Mouse (Mus musculus): ENCODE data around the gene Acp2. TPM values are rescaled to one million over a fixed set of nuclear protein-coding genes. Genes with fewer than 3 reads are reported as not detected.

The Acp2 gene
- polyA plus RNA-seq, 1 experiment from 2014 or later = 25.7 TPM

DNA sequence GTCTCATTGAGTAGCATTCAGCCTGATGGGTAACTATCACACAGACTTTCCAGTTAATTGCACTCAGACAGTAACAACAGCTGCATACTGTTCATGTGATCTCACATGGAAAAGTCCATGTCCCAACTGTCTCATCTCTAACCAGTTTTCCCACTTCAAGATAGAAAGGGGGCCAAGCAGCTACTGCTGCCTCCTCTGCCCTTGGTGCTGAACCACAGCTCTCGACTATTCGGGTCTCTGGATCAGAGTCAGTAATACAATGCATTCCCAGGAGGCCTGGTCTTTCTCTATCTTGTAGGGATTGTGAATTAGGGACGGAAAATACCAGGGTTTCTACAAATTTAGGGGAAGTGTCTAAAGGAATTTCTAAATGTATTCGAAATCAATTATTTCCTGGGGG is 22.9 kb upstream of the Acp2 start:
- Histone ChIP-seq H3K9me3 (no peaks in the 10 kb centered on the region), H3K27me3 (no peaks in the 10 kb centered on the region), H3K4me1 (peaks cover 15% of the 10 kb centered on the region), H3K9ac (no peak overlapping the region), H3K36me3 (peaks cover 24% of the 10 kb centered on the region), H3K4me3 (no peak overlapping the region), H3K27ac (no peak overlapping the region), H3K4me2 (no peak overlapping the region)
- ATAC-seq (ENCODE audit: insufficient number of reproducible peaks, low FRiP score, low TSS enrichment, low read depth) = no peak
- WGBS = 43% methylated on average over 4 of the region's 4 CpGs

DNA sequence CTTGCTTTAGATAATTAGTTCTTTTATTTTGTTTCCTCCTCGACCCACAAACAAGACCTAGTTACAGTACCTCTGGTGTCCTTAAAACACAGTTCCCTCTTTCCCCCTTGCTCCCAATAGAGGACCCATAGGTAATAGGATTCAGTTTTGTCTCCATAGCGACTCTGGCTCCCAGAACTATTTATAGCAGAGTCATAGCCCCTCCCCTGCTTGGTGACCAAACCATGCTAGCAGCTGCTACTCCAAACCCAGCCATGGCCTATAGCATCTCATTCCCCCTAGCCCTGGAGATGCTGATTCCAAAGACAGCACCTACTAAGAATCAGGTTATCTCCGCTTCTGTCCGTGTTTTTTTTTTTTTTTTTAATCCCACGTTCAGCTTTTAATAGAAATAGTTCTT is 22.0 kb upstream of the Acp2 start:
- Histone ChIP-seq H3K4me1 (peaks cover 15% of the 10 kb centered on the region), H3K36me3 (peaks cover 21% of the 10 kb centered on the region), H3K9ac (no peak overlapping the region), H3K9me3 (no peaks in the 10 kb centered on the region), H3K27me3 (no peaks in the 10 kb centered on the region), H3K4me2 (no peak overlapping the region), H3K4me3 (no peak overlapping the region), H3K27ac (no peak overlapping the region)
- ATAC-seq (ENCODE audit: insufficient number of reproducible peaks, low FRiP score, low TSS enrichment, low read depth) = no peak
- 62% methylated on average over 5 of the region's 5 CpGs for WGBS

DNA sequence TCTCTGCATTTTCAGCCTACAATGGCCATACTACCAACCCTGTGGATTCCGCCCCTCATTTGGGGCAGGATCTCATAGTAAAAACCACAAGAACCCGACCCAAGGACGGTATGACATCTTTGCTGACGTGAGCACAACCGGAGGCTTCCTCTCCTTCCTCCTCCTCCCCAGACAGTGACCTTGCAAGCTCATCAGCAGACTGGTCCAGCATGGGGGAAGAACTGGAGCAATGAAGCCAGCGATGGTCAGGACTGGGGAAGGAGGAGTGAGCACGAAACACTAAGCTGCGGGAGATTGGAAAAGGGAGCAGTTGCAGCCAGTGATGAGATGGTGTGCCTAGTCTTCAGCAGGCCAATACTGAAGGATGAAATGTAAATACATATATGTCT is 20.7 kb upstream of the Acp2 start:
- Histone ChIP-seq H3K4me1 (peaks cover 15% of the 10 kb centered on the region), H3K27me3 (no peaks in the 10 kb centered on the region), H3K9me3 (no peaks in the 10 kb centered on the region), H3K4me2 (peak overlapping the region; percentile 71), H3K36me3 (peaks cover 8% of the 10 kb centered on the region), H3K4me3 (peak overlapping the region; percentile 82), H3K27ac (no peak overlapping the region), H3K9ac (no peak overlapping the region)
- 12% methylated on average over 8 of the region's 8 CpGs for WGBS
- ATAC-seq (ENCODE audit: insufficient number of reproducible peaks, low FRiP score, low TSS enrichment, low read depth) = no peak

DNA sequence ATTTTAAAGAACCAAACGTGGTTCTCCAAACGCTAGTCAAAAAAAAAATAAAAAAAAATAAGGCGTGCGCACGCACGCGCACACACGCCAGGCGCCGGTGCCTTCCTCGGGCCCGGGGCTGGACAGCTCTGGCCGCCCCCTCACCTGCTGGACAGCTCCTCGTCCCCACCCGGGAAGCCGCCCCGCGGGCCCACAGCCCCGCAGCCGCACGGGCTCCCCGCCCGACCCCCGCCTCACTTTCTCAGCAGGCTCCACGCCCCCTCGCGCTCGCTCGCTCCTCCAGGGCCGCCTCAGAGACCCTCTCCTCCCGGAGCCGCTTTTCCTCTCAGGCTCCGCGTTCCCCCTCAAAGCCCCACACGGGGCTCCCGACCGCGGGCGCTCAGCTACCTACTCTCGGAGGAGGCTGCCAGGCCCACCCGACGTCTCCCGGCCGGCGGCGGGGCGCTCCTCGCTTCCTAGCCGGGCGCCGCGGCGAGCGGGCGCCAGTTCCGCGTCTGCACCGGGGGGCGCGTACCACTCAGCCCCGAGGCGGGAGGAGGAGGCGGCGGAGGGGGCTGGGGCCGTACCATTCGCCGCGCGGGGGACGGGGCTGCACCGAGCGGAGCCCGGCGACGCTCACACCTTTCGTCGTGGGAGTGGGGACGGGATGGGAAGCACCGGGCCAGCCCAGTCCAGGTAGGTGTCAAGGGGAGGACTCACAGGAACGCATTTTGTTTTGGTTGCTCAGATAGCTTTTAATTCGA is 20.1 kb upstream of the Acp2 start:
- Histone ChIP-seq H3K9me3 (no peaks in the 10 kb centered on the region), H3K27me3 (no peaks in the 10 kb centered on the region), H3K27ac (peak overlapping the region; percentile 82), H3K4me1 (peaks cover 15% of the 10 kb centered on the region), H3K9ac (peak overlapping the region; percentile 62), H3K4me2 (peak overlapping the region; percentile 71), H3K4me3 (peak overlapping the region; percentile 82), H3K36me3 (peaks cover 6% of the 10 kb centered on the region)
- WGBS = under 1% methylated on average over 76 of the region's 81 CpGs
- ATAC-seq (ENCODE audit: insufficient number of reproducible peaks, low FRiP score, low TSS enrichment, low read depth) = peak; percentile 91

DNA sequence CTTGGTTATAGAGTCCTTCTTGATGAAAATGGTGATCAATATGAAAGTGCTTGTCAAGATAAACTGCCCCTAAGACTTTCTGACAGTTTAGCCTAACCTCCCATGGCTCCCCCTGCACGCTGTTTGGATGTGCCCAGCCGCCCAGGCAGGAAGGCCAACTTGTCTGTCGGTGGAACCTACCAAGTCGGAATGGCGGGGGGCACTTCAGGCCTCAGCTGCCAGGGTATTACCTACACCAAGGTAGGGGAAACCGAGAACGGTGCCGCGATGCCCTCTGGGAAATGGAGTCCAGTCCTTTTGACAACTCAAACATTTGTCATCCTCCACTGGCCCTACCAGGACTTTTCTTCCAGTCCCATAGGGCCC is 19.6 kb upstream of the Acp2 start:
- peak overlapping the region; percentile 82 for H3K27ac ChIP-seq
- peaks cover 15% of the 10 kb centered on the region for H3K4me1 ChIP-seq
- ATAC-seq (ENCODE audit: insufficient number of reproducible peaks, low FRiP score, low TSS enrichment, low read depth) = peak; percentile 94
- peak overlapping the region; percentile 82 for H3K4me3 ChIP-seq
- peak overlapping the region; percentile 62 for H3K9ac ChIP-seq
- peaks cover under 1% of the 10 kb centered on the region for H3K36me3 ChIP-seq
- peak overlapping the region; percentile 71 for H3K4me2 ChIP-seq
- H3K27me3 ChIP-seq = no peaks in the 10 kb centered on the region
- 0% methylated on average over 9 of the region's 9 CpGs for WGBS
- no peaks in the 10 kb centered on the region for H3K9me3 ChIP-seq

DNA sequence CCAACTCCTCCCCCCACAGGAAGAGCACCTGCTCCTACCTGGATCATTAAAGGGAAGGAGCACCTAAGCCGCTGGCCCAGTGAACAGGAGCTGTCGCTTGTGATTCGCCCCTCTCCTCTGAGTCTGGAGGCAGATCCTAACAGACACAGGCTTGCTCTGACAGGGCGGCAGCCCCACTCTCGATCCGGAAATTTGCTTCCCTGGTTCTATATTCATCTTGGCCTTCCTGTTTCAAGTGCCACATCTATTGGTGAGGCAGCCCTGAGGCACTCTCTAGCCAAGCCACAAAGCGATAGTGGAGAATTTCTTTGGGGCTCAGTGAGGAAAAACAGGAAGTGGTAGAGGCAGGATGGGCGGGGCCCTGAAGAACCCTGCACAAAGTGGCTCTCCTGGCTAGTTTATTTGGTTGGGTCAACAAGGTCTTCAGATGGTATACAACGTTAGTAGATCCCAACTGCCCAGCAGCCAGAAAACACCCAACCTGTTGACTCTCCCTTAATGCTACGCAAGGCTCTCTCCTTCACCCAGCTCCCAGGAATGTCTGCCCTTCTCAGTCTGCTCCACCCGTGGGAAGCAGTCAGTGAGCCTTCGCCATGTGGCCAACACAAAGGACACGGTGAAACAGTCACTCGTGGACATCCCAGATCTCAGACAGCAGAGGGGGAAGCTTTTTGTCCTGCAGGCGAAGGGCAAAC is 18.8 kb upstream of the Acp2 start, which contains the start of gene Madd:
Gene Madd (minus strand): TSS at position 127 of the 695 bp plus-strand sequence.
- 62% methylated on average over 15 of the region's 15 CpGs for whole genome bisulfite sequencing
- H3K27me3 ChIP-seq = no peaks in the 10 kb centered on the region
- H3K9me3 ChIP-seq = no peaks in the 10 kb centered on the region
- H3K4me1 ChIP-seq = peaks cover 15% of the 10 kb centered on the region
- peak within 1 kb of the TSS; percentile 71 for H3K4me2 ChIP-seq
- H3K36me3 ChIP-seq = no peaks in the 10 kb centered on the region
- no peak for ATAC-seq (ENCODE audit: insufficient number of reproducible peaks, low FRiP score, low TSS enrichment, low read depth)
- H3K9ac ChIP-seq = peak within 1 kb of the TSS; percentile 62
- H3K27ac ChIP-seq = peak within 1 kb of the TSS; percentile 82
- peak within 1 kb of the TSS; percentile 82 for H3K4me3 ChIP-seq

DNA sequence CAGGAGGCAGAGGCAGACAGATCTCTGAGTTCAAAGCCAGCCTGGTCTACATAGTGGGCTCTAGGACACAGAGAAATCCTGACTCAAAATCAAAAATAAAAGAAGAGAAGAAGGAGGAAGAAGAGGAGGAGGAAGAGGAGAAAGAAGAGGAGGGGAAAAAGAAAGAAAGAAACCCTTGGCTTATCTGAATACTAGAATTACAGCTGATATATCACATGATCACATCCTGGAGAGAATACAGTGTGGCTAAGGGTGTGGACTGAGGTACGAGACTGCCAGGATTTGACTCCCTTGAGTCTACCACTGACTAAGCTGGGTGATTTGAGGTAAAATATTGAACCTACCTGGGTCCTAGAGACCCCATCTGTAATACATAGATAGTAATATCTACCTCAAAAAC is 16.5 kb upstream of the Acp2 start:
- H3K36me3 ChIP-seq = no peaks in the 10 kb centered on the region
- H3K27ac ChIP-seq = no peak overlapping the region
- 0 out of 2 replicates have a peak, but pooled peaks cover 3% of the 10 kb centered on the region for H3K27me3 ChIP-seq
- H3K9ac ChIP-seq = no peak overlapping the region
- no peak overlapping the region for H3K4me3 ChIP-seq
- WGBS = 65% methylated on average over 1 of the region's 1 CpGs
- no peak overlapping the region for H3K4me2 ChIP-seq
- no peak for ATAC-seq (ENCODE audit: insufficient number of reproducible peaks, low FRiP score, low TSS enrichment, low read depth)
- H3K4me1 ChIP-seq = peaks cover 15% of the 10 kb centered on the region
- no peaks in the 10 kb centered on the region for H3K9me3 ChIP-seq

DNA sequence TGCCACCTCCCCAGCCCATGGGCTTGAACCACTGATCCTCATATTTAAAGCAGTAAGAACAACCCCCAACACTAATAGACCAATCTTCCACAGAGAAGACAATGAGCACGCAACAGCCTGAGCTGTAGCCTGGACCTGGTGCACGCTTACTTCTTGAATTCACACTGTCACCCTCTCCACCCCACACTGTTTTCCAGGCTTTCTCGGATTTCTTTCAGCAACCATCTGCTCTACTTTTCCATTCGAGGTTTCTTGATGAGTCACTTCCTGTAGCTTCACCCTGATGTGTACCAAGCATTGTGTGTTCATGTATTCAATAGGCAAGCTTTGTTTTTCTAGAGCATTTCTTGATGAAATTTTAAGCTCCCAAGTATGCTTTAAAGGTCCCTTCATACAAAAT is 15.3 kb upstream of the Acp2 start:
- peaks cover 7% of the 10 kb centered on the region for H3K4me1 ChIP-seq
- H3K27ac ChIP-seq = no peak overlapping the region
- H3K4me2 ChIP-seq = no peak overlapping the region
- H3K9me3 ChIP-seq = no peaks in the 10 kb centered on the region
- 57% methylated on average over 4 of the region's 4 CpGs for WGBS
- no peak overlapping the region for H3K4me3 ChIP-seq
- no peak for ATAC-seq (ENCODE audit: insufficient number of reproducible peaks, low FRiP score, low TSS enrichment, low read depth)
- H3K27me3 ChIP-seq = 0 out of 2 replicates have a peak, but pooled peaks cover 3% of the 10 kb centered on the region
- H3K9ac ChIP-seq = no peak overlapping the region
- no peaks in the 10 kb centered on the region for H3K36me3 ChIP-seq

DNA sequence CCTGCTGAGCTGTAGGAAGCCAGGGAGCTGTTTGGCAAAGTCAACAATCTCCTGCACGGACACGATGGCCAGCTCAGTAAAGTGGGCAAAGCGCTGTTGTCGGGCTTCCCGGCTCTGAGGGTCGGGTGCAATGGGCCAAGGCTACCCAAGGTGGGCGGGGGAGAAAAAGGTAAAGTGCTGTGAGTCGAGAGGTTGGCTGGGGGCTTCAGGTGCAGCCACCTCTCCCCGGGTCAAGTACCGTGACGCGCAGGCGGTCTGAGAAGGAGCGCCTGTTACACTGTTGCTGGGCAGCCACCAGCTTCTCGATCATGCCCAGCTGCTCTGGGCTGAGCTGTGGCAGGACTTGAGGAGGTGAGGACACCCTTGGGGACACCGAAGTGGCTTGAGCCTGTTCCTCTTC is 12.2 kb upstream of the Acp2 start:
- H3K27ac ChIP-seq = no peak overlapping the region
- H3K9me3 ChIP-seq = no peaks in the 10 kb centered on the region
- no peak overlapping the region for H3K4me3 ChIP-seq
- H3K27me3 ChIP-seq = 0 out of 2 replicates have a peak, but pooled peaks cover 3% of the 10 kb centered on the region
- no peak for ATAC-seq (ENCODE audit: insufficient number of reproducible peaks, low FRiP score, low TSS enrichment, low read depth)
- no peak overlapping the region for H3K4me2 ChIP-seq
- 89% methylated on average over 16 of the region's 16 CpGs for WGBS
- H3K4me1 ChIP-seq = peaks cover 12% of the 10 kb centered on the region
- H3K36me3 ChIP-seq = no peaks in the 10 kb centered on the region
- no peak overlapping the region for H3K9ac ChIP-seq

DNA sequence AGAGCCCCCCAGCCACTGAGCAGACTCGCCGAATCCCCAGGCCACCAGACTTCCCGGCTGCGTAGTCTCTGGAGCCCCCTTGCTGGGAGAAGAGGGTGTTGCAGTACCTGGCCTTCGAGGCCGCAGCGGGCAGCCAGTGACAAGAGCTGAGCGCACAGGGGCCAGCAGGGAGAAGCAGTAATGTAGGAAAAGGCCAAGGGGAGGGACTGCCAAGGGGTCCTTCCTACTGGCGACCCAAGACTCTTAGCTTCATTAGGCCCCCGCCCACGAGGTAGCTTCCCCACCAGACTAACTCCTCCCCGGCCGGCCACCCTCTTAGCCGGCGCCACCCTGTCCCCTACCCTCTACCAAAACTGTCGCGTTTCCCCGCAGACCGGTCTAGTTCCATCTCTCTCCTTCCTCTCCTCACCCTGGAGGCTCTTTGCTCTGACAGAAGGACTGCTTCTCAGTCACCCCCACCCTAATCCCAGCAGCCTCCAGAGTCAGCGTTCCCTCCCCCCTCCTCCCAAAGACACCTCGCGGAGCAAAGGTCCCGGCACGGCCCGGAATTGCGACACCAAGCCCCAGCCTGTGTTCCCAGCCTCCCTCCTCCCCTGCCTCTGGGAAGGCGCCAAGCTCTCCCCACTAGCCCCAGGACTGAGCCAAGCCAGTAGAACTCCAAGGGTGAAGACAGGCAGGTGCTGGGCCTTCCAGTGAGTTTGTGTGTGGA is 7.9 kb upstream of the Acp2 start:
- no peaks in the 10 kb centered on the region for H3K36me3 ChIP-seq
- H3K9me3 ChIP-seq = no peaks in the 10 kb centered on the region
- peak overlapping the region; percentile 39 for H3K4me3 ChIP-seq
- under 1% methylated on average over 27 of the region's 27 CpGs for WGBS
- peaks cover 12% of the 10 kb centered on the region for H3K4me1 ChIP-seq
- ATAC-seq (ENCODE audit: insufficient number of reproducible peaks, low FRiP score, low TSS enrichment, low read depth) = peak; percentile 75; the same call in 1 of the 2 replicates
- H3K9ac ChIP-seq = peak overlapping the region; percentile 26; the same call in 1 of the 2 replicates
- no peak overlapping the region for H3K27ac ChIP-seq
- 0 out of 2 replicates have a peak, but pooled peaks cover 3% of the 10 kb centered on the region for H3K27me3 ChIP-seq
- H3K4me2 ChIP-seq = peak overlapping the region; percentile 77

DNA sequence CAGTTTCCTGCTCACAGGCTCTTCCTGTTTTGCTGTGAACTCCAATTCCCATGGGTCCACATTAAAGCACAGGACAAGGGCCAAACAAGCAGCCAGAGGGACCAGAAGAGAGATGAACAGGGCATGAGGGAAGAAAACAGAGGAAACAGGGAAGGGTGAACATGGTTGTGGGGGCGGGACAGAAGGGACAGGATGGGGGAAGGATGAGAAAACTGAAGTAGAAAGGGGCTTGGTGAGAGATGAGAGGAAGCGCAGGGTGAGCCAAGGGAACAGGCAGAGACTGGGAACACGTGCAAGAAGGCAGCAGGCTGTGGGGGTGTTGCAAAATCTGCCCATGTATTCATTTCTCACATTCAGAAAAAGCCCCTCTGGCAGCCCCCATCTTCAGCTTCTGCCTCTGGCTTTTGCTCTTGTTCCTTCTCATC is 6.1 kb upstream of the Acp2 start:
- 68% methylated on average over 3 of the region's 3 CpGs for WGBS
- Histone ChIP-seq H3K27ac (no peak overlapping the region), H3K9ac (no peak overlapping the region), H3K27me3 (no peaks in the 10 kb centered on the region), H3K36me3 (no peaks in the 10 kb centered on the region), H3K4me3 (no peak overlapping the region), H3K4me2 (no peak overlapping the region), H3K9me3 (no peaks in the 10 kb centered on the region), H3K4me1 (peaks cover 12% of the 10 kb centered on the region)
- ATAC-seq (ENCODE audit: insufficient number of reproducible peaks, low FRiP score, low TSS enrichment, low read depth) = no peak

DNA sequence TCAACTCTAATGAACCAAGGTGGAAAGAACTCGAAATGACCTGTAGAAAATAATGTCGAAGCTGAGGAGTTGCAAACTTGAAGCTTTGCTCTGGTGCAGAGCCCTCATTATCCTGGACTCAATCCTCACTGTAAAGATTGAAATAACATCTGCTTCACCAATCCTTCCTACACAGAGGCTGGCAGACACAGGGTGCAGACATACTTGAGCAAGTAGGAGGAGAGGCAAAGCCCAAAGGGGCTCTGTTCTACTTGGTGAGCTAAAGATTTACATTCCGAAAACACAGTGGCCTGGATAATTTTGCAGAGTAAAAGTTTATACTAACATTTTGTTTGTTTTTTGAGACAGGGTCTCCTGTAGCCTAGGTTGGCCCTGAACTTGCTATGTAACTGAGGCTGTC is 3.8 kb upstream of the Acp2 start:
- Histone ChIP-seq H3K36me3 (no peaks in the 10 kb centered on the region), H3K4me3 (no peak overlapping the region), H3K9ac (no peak overlapping the region), H3K9me3 (no peaks in the 10 kb centered on the region), H3K27me3 (no peaks in the 10 kb centered on the region), H3K4me2 (no peak overlapping the region), H3K4me1 (peaks cover 23% of the 10 kb centered on the region), H3K27ac (no peak overlapping the region)
- ATAC-seq (ENCODE audit: insufficient number of reproducible peaks, low FRiP score, low TSS enrichment, low read depth) = no peak
- 84% methylated on average over 3 of the region's 3 CpGs for WGBS

Measured in limb, embryonic 15.5 days (tissue).